Mouse (Mus musculus): ENCODE data around the gene Prpf38b. TPM values are rescaled to one million over a fixed set of nuclear protein-coding genes. Genes with fewer than 3 reads are reported as not detected.

Prpf38b gene
- 54.8 and 58.9 TPM in 2 replicates for polyA plus RNA-seq (2012; rRNA removed)

GRCm38 (mm10) chr3:108911548-108912413 lies at the start of gene Prpf38b:
TSS of gene Prpf38b (minus strand) at chr3:108911727.

GRCm38 (mm10) chr3:108940001-108940633 lies 28.6 kb upstream of the Prpf38b start, which contains the start of gene Gm9857:
TSS of gene Gm9857 (minus strand) at chr3:108940445.

DNA sequence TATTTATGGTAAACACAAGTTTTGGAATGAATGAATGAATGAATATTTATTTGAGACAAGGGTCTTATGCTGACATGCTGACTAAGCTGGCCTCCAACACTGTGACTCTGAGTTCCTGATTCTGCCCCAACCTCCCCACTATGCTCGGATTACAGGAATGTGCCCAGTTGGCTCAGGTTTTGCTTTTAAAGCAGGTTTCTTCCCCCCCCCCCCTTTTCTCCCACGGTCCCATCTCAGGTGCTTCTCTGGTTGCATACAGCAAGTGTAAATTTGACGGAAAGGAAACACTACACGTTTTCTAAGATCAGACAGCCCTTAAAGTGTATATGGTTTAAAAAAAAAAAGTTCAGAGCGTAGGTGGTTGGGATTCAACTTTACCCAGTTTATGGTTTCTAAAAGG lies 28.0 kb upstream of the Prpf38b start, which contains the start of gene Henmt1:
TSS of gene Henmt1 (plus strand) at position 301 of the 400 bp plus-strand sequence.

DNA sequence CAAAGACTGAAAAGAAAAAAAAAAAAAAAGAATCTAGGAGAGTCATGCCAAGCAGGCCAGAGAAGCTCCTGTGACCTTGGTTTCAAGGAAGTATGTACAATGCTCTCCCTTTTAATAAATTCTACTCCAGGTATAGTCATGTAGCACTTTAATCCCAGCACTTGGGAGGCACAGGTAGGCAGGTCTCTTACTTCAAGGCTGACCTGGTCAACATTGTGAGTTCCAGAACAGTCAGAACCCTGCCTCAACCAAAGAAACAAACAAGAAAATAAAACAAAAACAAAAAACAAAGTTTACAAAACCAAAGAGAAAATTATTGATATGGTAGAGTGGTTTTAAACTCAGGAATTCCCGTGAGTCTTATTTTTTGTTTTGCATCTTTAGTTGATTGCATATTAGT lies 21.6 kb downstream of the Prpf38b start, which contains the start of gene Fndc7:
TSS of gene Fndc7 (minus strand) at position 101 of the 400 bp plus-strand sequence.

Other genes starting within 250 kb of the Prpf38b start
- gene Gpsm2, start 189.4 kb downstream of the Prpf38b start, polyA plus RNA-seq (2012; rRNA removed): 19.8 and 31.5 TPM in 2 replicates
- 0.62 and 0.86 TPM in 2 replicates for gene Aknad1, start 172.1 kb downstream of the Prpf38b start, polyA plus RNA-seq (2012; rRNA removed)
- gene Stxbp3, start 71.2 kb downstream of the Prpf38b start, polyA plus RNA-seq (2012; rRNA removed): 12.5 TPM in 2 replicates
- gene Fndc7, start 21.7 kb downstream of the Prpf38b start, polyA plus RNA-seq (2012; rRNA removed): 0.02 TPM in 2 replicates
- gene Henmt1, start 28.1 kb upstream of the Prpf38b start, polyA plus RNA-seq (2012; rRNA removed): 0.05 and 0.07 TPM in 2 replicates
- gene Gm9857, start 28.7 kb upstream of the Prpf38b start, polyA plus RNA-seq (2012; rRNA removed): not detected in 2 replicates
- 2.0 and 2.5 TPM in 2 replicates for gene Fam102b, start 115.9 kb upstream of the Prpf38b start, polyA plus RNA-seq (2012; rRNA removed)
- not detected in 2 replicates for gene Slc25a54, start 168.7 kb upstream of the Prpf38b start, polyA plus RNA-seq (2012; rRNA removed)
- 2.3 and 2.7 TPM in 2 replicates for gene Slc25a24, start 211.4 kb upstream of the Prpf38b start, polyA plus RNA-seq (2012; rRNA removed)